In genomic region chr6:135691561-135691960, GRCm38 (mm10) we compare ENCODE assay signal across 18 mouse cellular contexts.
A peak's percentile ranks its signal among the peaks of the same experiment; 100 is the strongest.
DNase-seq lines count a peak whose midpoint lies in the region; ATAC-seq and TF ChIP-seq lines count a peak whose summit lies in the region.
"Had no signal": no experiment of that assay in that cellular context is flagged by ENCODE, and none has a peak within 500 bp of the region (broad histone marks: within the 10 kb centered on the region; RNA-seq: fewer than 3 reads in every experiment).

No protein-coding gene starts in this region.

- H3K36me3 ChIP-seq in forebrain, postnatal 0 days (ENCODE audit: insufficient read depth) = no peaks in the 10 kb centered on the region
- H3K36me3 ChIP-seq in forebrain, embryonic 11.5 days (ENCODE audit: control insufficient read depth, insufficient read depth, low read length) = no peaks in the 10 kb centered on the region
- no peaks in the 10 kb centered on the region for H3K36me3 ChIP-seq in liver, adult 2 months (ENCODE audit: control insufficient read depth, insufficient read depth, low read length)
- H3K36me3 ChIP-seq in liver, embryonic 11.5 days (ENCODE audit: control insufficient read depth, insufficient read depth, low read length) = no peaks in the 10 kb centered on the region
- H3K36me3 ChIP-seq: heart, embryonic 13.5 days; midbrain, embryonic 15.5 days; neural tube, embryonic 13.5 days had no signal

- TF ChIP-seq CTCF in forebrain, postnatal 0 days (IDR thresholded peaks at IDR 0.05; ENCODE audit: low read depth) = peak; percentile 27; the same call in 1 of the 2 replicates
- TF ChIP-seq CTCF in liver, adult 2 months (IDR thresholded peaks at IDR 0.05; ENCODE audit: low read depth, low read length) = 0 out of 2 replicates have a peak, but pooled peaks have one; percentile 15

- no peak for ATAC-seq in forebrain, postnatal 0 days
- no peak for ATAC-seq in forebrain, embryonic 11.5 days (replicated peaks; ENCODE audit: low FRiP score)
- ATAC-seq in liver, embryonic 11.5 days (replicated peaks; ENCODE audit: low FRiP score) = no peak
- ATAC-seq: forebrain, embryonic 16.5 days; intestine, embryonic 16.5 days; midbrain, embryonic 15.5 days had no signal

- no peaks in the 10 kb centered on the region for H3K27me3 ChIP-seq in forebrain, postnatal 0 days (ENCODE audit: insufficient read depth, low read length)
- no peaks in the 10 kb centered on the region for H3K27me3 ChIP-seq in forebrain, embryonic 11.5 days (ENCODE audit: control insufficient read depth, insufficient read depth, low read length)
- H3K27me3 ChIP-seq in liver, adult 2 months (ENCODE audit: control insufficient read depth, insufficient read depth, low read length) = no peaks in the 10 kb centered on the region
- no peaks in the 10 kb centered on the region for H3K27me3 ChIP-seq in liver, embryonic 11.5 days (replicated peaks; ENCODE audit: control insufficient read depth, insufficient read depth, low read length)
- H3K27me3 ChIP-seq: heart, embryonic 13.5 days; midbrain, embryonic 15.5 days; neural tube, embryonic 13.5 days had no signal

- no peak overlapping the region for H3K4me2 ChIP-seq in forebrain, postnatal 0 days (ENCODE audit: low read depth)
- no peak overlapping the region for H3K4me2 ChIP-seq in forebrain, embryonic 11.5 days (ENCODE audit: low read depth, low read length, severe bottlenecking)
- no peak overlapping the region for H3K4me2 ChIP-seq in liver, embryonic 11.5 days
- H3K4me2 ChIP-seq: heart, embryonic 13.5 days; midbrain, embryonic 15.5 days; neural tube, embryonic 13.5 days had no signal

- H3K9me3 ChIP-seq in forebrain, postnatal 0 days (ENCODE audit: low read length) = no peaks in the 10 kb centered on the region
- no peaks in the 10 kb centered on the region for H3K9me3 ChIP-seq in forebrain, embryonic 11.5 days (ENCODE audit: control insufficient read depth, low read length)
- no peaks in the 10 kb centered on the region for H3K9me3 ChIP-seq in liver, embryonic 11.5 days (ENCODE audit: control insufficient read depth, low read length)
- H3K9me3 ChIP-seq: midbrain, embryonic 15.5 days had no signal

- H3K9ac ChIP-seq in forebrain, postnatal 0 days = no peak overlapping the region
- H3K9ac ChIP-seq in forebrain, embryonic 11.5 days (ENCODE audit: low read length) = no peak overlapping the region
- no peak overlapping the region for H3K9ac ChIP-seq in liver, adult 2 months (ENCODE audit: low read depth, low read length)
- no peak overlapping the region for H3K9ac ChIP-seq in liver, embryonic 11.5 days (ENCODE audit: low read depth, low read length)
- H3K9ac ChIP-seq: heart, embryonic 13.5 days; midbrain, embryonic 15.5 days; neural tube, embryonic 13.5 days had no signal

- no peaks in the 10 kb centered on the region for H3K79me2 ChIP-seq in liver, adult 2 months (ENCODE audit: control insufficient read depth, insufficient read depth, low read length)

- TF ChIP-seq POLR2A in liver, adult 2 months (IDR thresholded peaks at IDR 0.05; ENCODE audit: extremely low read depth, insufficient read depth, low read length) = no peak

- H3K27ac ChIP-seq in forebrain, postnatal 0 days (ENCODE audit: low read depth, low read length) = no peak overlapping the region
- no peak overlapping the region for H3K27ac ChIP-seq in forebrain, embryonic 11.5 days (ENCODE audit: low read depth, low read length)
- H3K27ac ChIP-seq in liver, adult 2 months (replicated peaks; ENCODE audit: insufficient read depth, low read depth, low read length) = no peak overlapping the region
- no peak overlapping the region for H3K27ac ChIP-seq in liver, embryonic 11.5 days (ENCODE audit: low read depth, low read length)
- H3K27ac ChIP-seq: heart, embryonic 13.5 days; midbrain, embryonic 15.5 days; neural tube, embryonic 13.5 days had no signal

- H3K4me3 ChIP-seq in forebrain, postnatal 0 days (ENCODE audit: low read depth, low read length) = no peak overlapping the region
- no peak overlapping the region for H3K4me3 ChIP-seq in forebrain, embryonic 11.5 days (ENCODE audit: low read depth, low read length)
- H3K4me3 ChIP-seq in liver, adult 2 months (ENCODE audit: insufficient read depth, low read depth, low read length) = no peak overlapping the region
- H3K4me3 ChIP-seq in liver, embryonic 11.5 days (ENCODE audit: low read depth, low read length) = no peak overlapping the region
- H3K4me3 ChIP-seq: heart, embryonic 13.5 days; midbrain, embryonic 15.5 days; neural tube, embryonic 13.5 days had no signal

- 96% methylated on average over 7 of the region's 7 CpGs for WGBS in forebrain, postnatal 0 days
- WGBS in forebrain, embryonic 11.5 days = 89% methylated on average over 7 of the region's 7 CpGs
- WGBS in liver, adult 2 months = 92% methylated on average over 7 of the region's 7 CpGs
- WGBS in liver, embryonic 11.5 days = 85% methylated on average over 7 of the region's 7 CpGs

- no peak for DNase-seq in forebrain, postnatal 0 days
- no peak for DNase-seq in forebrain, embryonic 11.5 days (ENCODE audit: low spot score)
- DNase-seq in liver, adult 2 months (ENCODE audit: extremely low read depth, low read depth, low spot score) = peak; percentile 13
- DNase-seq in liver, embryonic 11.5 days (ENCODE audit: low spot score) = no peak
- peak; percentile 18 for DNase-seq in thymus, postnatal 4 days
- DNase-seq in thymus, postnatal 36 days = no peak
- DNase-seq in natural killer cell, adult 2 months (ENCODE audit: low spot score in 2 of 2) = no peak
- DNase-seq in frontal cortex, postnatal 14 days (ENCODE audit: low spot score in 2 of 2) = no peak
- DNase-seq: cerebellum, adult 11 months; cerebellum, postnatal 25 days; gastrocnemius, postnatal 14 days; lung, adult 18-20 months; right cerebral cortex, postnatal 25 days had no signal

- H3K4me1 ChIP-seq in forebrain, postnatal 0 days (ENCODE audit: insufficient read depth) = no peaks in the 10 kb centered on the region
- H3K4me1 ChIP-seq in forebrain, embryonic 11.5 days (replicated peaks; ENCODE audit: control insufficient read depth, insufficient read depth, low read length) = no peaks in the 10 kb centered on the region
- H3K4me1 ChIP-seq in liver, adult 2 months (ENCODE audit: control insufficient read depth, insufficient read depth, low read length) = no peaks in the 10 kb centered on the region
- no peaks in the 10 kb centered on the region for H3K4me1 ChIP-seq in liver, embryonic 11.5 days (replicated peaks; ENCODE audit: control insufficient read depth, insufficient read depth, low read length)
- H3K4me1 ChIP-seq: heart, embryonic 13.5 days; midbrain, embryonic 15.5 days; neural tube, embryonic 13.5 days had no signal

Comparison
In these comparisons a context has a peak if more than half of its experiments do, and no peak if none do; other contexts are left out.
1. DNase-seq: peak in liver, adult 2 months (single experiment) and thymus, postnatal 4 days (single experiment); none in forebrain, postnatal 0 days (single experiment), forebrain, embryonic 11.5 days (single experiment), liver, embryonic 11.5 days (single experiment), thymus, postnatal 36 days (0 of 2), natural killer cell, adult 2 months (0 of 2) and frontal cortex, postnatal 14 days (0 of 2).